Mouse (Mus musculus) right cerebral cortex, postnatal 4 days (tissue): ENCODE data around the gene Hand1.
"Not testable (repeated sequence)": the region's sequence is repeated elsewhere in the genome, so short reads cannot be mapped to it uniquely, and the experiment has no call there.

Experiments
- DNase-seq: peaks from one replicate; pipeline ENCODE4 v3.0.0-alpha.2; 2022

The Hand1 gene

GRCm38 (mm10) chr11:57833296-57833977, 819 bp upstream of the Hand1 start:
- DNase-seq, result no peak

- no peak for DNase-seq
These were observed 757 bp downstream of the Hand1 start for GRCm38 (mm10) chr11:57831861-57832260.

- no peak for DNase-seq
These were observed 1.3 kb downstream of the Hand1 start for GRCm38 (mm10) chr11:57831281-57831781.

- no peak for DNase-seq
These were observed 2.5 kb downstream of the Hand1 start for GRCm38 (mm10) chr11:57829871-57830775.

GRCm38 (mm10) chr11:57828955-57829870, 3.4 kb downstream of the Hand1 start:
- no peak for DNase-seq

- no peak for DNase-seq
These were observed 4.6 kb downstream of the Hand1 start for GRCm38 (mm10) chr11:57827915-57828545.

GRCm38 (mm10) chr11:57827048-57827914, 5.3 kb downstream of the Hand1 start:
- no peak for DNase-seq

GRCm38 (mm10) chr11:57825234-57825633, 7.4 kb downstream of the Hand1 start:
- not testable (repeated sequence) for DNase-seq

- no peak for DNase-seq
These were observed 8.9 kb downstream of the Hand1 start for GRCm38 (mm10) chr11:57823714-57824113.

GRCm38 (mm10) chr11:57823159-57823558, 9.5 kb downstream of the Hand1 start:
- DNase-seq, result not testable (repeated sequence)

- peak; percentile 90 for DNase-seq
These were observed 12.5 kb downstream of the Hand1 start for GRCm38 (mm10) chr11:57819999-57820581.

- no peak for DNase-seq
These were observed 14.4 kb downstream of the Hand1 start for GRCm38 (mm10) chr11:57818189-57818588.

GRCm38 (mm10) chr11:57813641-57814040, 19.0 kb downstream of the Hand1 start:
- DNase-seq, result no peak

GRCm38 (mm10) chr11:57812212-57812611, 20.4 kb downstream of the Hand1 start:
- no peak for DNase-seq

GRCm38 (mm10) chr11:57811006-57811405, 21.6 kb downstream of the Hand1 start:
- DNase-seq, result no peak

- no peak for DNase-seq
These were observed 22.9 kb downstream of the Hand1 start for GRCm38 (mm10) chr11:57809732-57810098.

GRCm38 (mm10) chr11:57809017-57809731, 23.4 kb downstream of the Hand1 start:
- no peak for DNase-seq

GRCm38 (mm10) chr11:57805047-57805446, 27.6 kb downstream of the Hand1 start:
- no peak for DNase-seq

- no peak for DNase-seq
These were observed 30.1 kb downstream of the Hand1 start for GRCm38 (mm10) chr11:57802511-57802870.
